Mouse (Mus musculus) embryonic facial prominence, embryonic 15.5 days (tissue): ENCODE measurements at regions not wholly inside any gene's neighbourhood (a gene's known extent, or its start where the extent isn't known, plus 50 kb on each side); places are given as distances from the start of the nearest gene placed in this dataset.
A peak's percentile ranks its signal among the peaks of the same experiment; 100 is the strongest.

Experiments
- ATAC-seq: fragments of 200-750 bp; cut with Nextera tagmentation; 2 replicates; pipeline ENCODE4 v1.8.0; 2017; ENCODE audit warnings: low read depth, moderate TSS enrichment; ENCODE audit not compliant: insufficient number of reproducible peaks, low FRiP score, low TSS enrichment
- H3K27ac ChIP-seq: fragments of 300-500 bp; sonication (generic); replicated peaks from 2 replicates; pipeline ENCODE4 v1.5.1; 2015; ENCODE audit warnings: mild to moderate bottlenecking, inconsistent platforms
- H3K27me3 ChIP-seq: fragments of 300-500 bp; sonication (generic); 2 replicates; pipeline ENCODE4 v1.6.1; 2015; ENCODE audit warnings: inconsistent platforms
- H3K36me3 ChIP-seq: fragments of 300-500 bp; sonication (generic); 2 replicates; pipeline ENCODE4 v1.6.1; 2015; ENCODE audit warnings: mild to moderate bottlenecking, inconsistent platforms
- H3K4me1 ChIP-seq: fragments of 300-500 bp; sonication (generic); 2 replicates; pipeline ENCODE4 v1.6.1; 2015; ENCODE audit warnings: inconsistent platforms
- H3K4me2 ChIP-seq: fragments of 300-500 bp; sonication (generic); replicated peaks from 2 replicates; pipeline ENCODE4 v1.6.1; 2015; ENCODE audit warnings: mild to moderate bottlenecking, inconsistent platforms
- H3K4me3 ChIP-seq: fragments of 300-500 bp; sonication (generic); replicated peaks from 2 replicates; pipeline ENCODE4 v1.5.1; 2015; ENCODE audit warnings: mild to moderate bottlenecking, inconsistent platforms
- H3K9ac ChIP-seq: fragments of 300-500 bp; sonication (generic); 2 replicates; pipeline ENCODE4 v1.6.1; 2015; ENCODE audit warnings: inconsistent platforms
- H3K9me3 ChIP-seq: fragments of 300-500 bp; sonication (generic); replicated peaks from 2 replicates; pipeline ENCODE4 v1.6.1; 2016; ENCODE audit warnings: inconsistent platforms
- WGBS: fragments of 180-500 bp; shearing (Covaris S2); methylation state at CpG from one replicate; pipeline ENCODE4 v1.1.7; 2015; 5-methylcytosine and 5-hydroxymethylcytosine counted together

DNA sequence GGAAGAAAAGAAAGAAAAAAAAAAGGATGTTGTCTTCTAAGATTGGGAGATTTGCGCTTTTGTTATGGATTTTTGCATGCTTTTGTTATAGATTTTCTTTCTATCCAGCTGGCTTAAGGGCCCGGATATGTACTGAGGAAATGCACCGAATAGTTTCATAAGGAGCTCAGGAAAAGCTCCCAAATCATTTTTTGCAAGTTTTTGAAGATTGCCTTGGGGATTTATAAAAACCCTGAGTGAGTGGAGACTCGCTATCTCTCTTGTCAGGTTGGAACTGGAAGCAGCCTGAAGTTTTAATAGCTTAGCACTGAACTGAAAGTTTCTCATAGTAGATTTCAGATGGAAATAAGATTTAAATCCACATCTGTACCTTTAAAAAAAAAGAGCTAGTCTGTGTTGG, 188.0 kb upstream of the Prickle1 start:
- ATAC-seq = no peak
- 0 out of 2 replicates have a peak overlapping the region, but pooled peaks have one; percentile 36 for H3K27ac ChIP-seq

DNA sequence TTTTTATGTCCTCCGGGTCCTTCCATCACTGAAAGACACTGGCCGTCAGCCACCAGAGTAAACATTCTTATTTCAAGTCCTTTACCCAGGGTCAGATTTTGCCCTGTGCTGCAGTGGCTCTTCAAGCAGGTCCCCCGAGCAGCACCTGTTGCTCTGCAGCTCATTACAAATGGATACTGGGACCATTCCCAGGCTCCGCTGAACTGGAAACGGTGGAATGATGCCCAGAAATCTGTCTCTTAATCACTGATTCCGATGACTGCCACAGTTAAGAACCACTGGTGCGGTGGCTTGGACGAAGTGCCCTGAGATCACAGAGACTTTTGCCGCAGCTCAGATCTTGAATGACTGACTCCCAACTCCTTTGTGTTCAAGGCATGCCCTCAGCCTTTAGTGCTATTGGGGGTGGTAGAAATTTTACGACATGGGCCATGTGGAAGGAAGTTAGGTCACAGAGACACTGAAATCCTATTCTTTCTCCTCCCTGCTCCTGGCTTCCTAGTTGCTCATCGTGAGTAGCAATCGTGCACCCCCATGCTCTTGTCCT, 179.6 kb upstream of the Prickle1 start:
- no peaks in the 10 kb centered on the region for H3K27me3 ChIP-seq
- no peak overlapping the region for H3K4me2 ChIP-seq
- no peak overlapping the region for H3K9ac ChIP-seq
- peaks cover 3% of the 10 kb centered on the region; the same call in 1 of the 2 replicates for H3K4me1 ChIP-seq
- H3K36me3 ChIP-seq = no peaks in the 10 kb centered on the region
- 77% methylated on average over 12 of the region's 12 CpGs for WGBS
- ATAC-seq = no peak
- no peak overlapping the region for H3K27ac ChIP-seq
- H3K9me3 ChIP-seq = no peaks in the 10 kb centered on the region
- no peak overlapping the region for H3K4me3 ChIP-seq

More for the DNA sequence above, 188.0 kb upstream of the Prickle1 start:
- H3K9me3 ChIP-seq = no peaks in the 10 kb centered on the region
- no peaks in the 10 kb centered on the region for H3K36me3 ChIP-seq
- no peaks in the 10 kb centered on the region for H3K27me3 ChIP-seq
- peaks cover 20% of the 10 kb centered on the region; the same call in 1 of the 2 replicates for H3K4me1 ChIP-seq
- H3K9ac ChIP-seq = no peak overlapping the region
- 51% methylated on average over 4 of the region's 4 CpGs for WGBS
- H3K4me3 ChIP-seq = no peak overlapping the region
- no peak overlapping the region for H3K4me2 ChIP-seq

DNA sequence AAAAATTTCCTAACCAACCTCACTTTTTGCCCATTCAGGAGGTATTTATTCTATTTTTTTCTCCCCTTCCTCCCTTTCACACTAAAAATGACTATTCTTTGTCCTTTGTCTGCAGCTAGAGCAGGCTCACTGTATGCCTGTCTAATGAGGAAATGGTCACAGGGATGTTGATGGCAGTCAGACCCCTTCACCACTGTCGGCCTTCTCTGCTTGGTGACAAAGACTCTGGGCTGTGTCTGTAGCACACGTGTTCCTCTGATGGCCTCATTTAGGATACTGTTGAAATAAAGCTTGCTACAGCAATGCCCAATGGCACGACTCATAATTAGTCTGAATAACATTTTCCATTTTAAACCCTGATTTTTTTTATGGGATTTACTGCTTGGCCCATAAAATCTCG, 178.6 kb upstream of the Prickle1 start:
- H3K36me3 ChIP-seq = no peaks in the 10 kb centered on the region
- no peak overlapping the region for H3K4me2 ChIP-seq
- peaks cover 3% of the 10 kb centered on the region; the same call in 1 of the 2 replicates for H3K4me1 ChIP-seq
- no peak overlapping the region for H3K4me3 ChIP-seq
- H3K27me3 ChIP-seq = no peaks in the 10 kb centered on the region
- 55% methylated on average over 4 of the region's 4 CpGs for WGBS
- H3K9me3 ChIP-seq = no peaks in the 10 kb centered on the region
- H3K27ac ChIP-seq = no peak overlapping the region
- no peak overlapping the region for H3K9ac ChIP-seq
- no peak for ATAC-seq

DNA sequence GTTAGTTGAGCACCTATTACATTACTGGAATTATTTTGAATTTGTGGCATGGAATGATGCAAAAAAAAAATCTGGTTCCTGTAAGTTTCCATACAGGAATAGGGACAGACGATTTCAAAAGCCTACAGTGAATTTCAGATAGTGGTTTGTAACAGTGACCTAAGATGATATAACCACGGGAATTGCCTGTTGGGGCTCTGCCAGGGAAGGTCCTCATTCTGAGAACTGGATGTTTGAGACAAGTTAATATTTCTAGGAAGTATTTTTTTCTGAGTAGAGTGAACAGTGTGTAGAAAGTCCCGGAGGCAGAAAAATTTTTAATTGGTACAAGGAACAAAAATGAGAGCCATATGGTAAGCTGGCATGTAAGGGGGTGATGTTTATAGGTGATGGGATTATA, 171.3 kb upstream of the Prickle1 start:
- ATAC-seq = no peak
- H3K9ac ChIP-seq = no peak overlapping the region
- H3K36me3 ChIP-seq = no peaks in the 10 kb centered on the region
- no peaks in the 10 kb centered on the region for H3K9me3 ChIP-seq
- no peaks in the 10 kb centered on the region for H3K27me3 ChIP-seq
- WGBS = 54% methylated on average over 3 of the region's 3 CpGs
- no peak overlapping the region for H3K27ac ChIP-seq
- no peak overlapping the region for H3K4me3 ChIP-seq
- H3K4me2 ChIP-seq = no peak overlapping the region
- H3K4me1 ChIP-seq = peaks cover 3% of the 10 kb centered on the region; the same call in 1 of the 2 replicates

DNA sequence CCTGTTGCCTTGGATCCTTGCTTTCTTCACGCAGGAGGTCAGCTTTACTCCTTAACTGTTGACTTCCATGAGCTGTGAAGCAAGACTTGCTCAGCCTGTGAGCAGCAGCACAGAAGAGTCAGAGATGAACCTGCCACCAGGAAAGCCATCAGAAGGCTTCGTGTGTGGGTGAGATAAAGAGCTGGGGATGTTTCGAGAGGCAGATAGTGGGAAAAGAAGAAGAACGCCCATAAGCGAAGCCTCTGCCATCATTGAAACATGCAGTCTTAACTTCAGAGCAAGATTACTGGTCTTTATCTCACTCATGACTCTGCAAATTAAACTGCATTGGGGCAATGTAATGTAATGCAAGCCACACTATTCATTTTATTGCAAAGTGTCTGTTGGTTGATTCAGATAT, 167.4 kb upstream of the Prickle1 start:
- Histone ChIP-seq H3K27me3 (no peaks in the 10 kb centered on the region), H3K4me1 (peaks cover 3% of the 10 kb centered on the region; the same call in 1 of the 2 replicates), H3K4me3 (no peak overlapping the region), H3K9ac (no peak overlapping the region), H3K27ac (no peak overlapping the region), H3K36me3 (no peaks in the 10 kb centered on the region), H3K4me2 (no peak overlapping the region), H3K9me3 (no peaks in the 10 kb centered on the region)
- ATAC-seq = no peak
- WGBS = 90% methylated on average over 5 of the region's 5 CpGs

DNA sequence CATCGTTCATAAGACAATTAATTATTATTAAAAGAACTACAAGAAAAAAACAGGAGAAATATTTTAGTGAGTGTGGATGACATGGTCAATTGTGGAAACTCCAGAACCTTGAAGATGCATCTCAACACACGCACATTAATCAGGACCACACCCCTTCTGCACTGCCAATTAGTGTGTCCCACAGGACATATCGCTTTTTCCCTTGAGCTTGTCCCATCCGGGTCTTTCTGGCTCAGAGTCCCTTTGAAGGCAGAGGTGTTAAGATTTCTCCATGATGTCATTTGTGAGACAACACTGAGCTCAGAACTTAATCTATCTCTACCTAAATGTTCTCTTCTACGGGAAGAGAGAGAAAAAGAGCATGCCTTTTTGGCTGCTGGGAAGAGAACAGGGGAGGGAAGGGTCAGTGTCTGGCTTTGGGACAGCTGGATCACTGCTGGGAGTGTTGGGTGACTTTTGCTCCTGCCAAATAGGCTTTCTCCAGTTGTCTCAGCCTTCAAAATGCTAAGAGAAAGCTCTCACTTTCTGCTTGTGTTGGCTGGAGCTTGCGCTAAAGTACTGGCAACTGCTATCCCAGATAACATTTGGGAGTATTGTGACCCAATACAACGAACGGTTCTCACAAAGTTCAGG, 162.6 kb upstream of the Prickle1 start:
- Histone ChIP-seq H3K27ac (no peak overlapping the region), H3K27me3 (no peaks in the 10 kb centered on the region), H3K4me3 (no peak overlapping the region), H3K4me2 (no peak overlapping the region), H3K4me1 (no peaks in the 10 kb centered on the region), H3K9ac (no peak overlapping the region), H3K36me3 (no peaks in the 10 kb centered on the region), H3K9me3 (no peaks in the 10 kb centered on the region)
- ATAC-seq = no peak
- 68% methylated on average over 8 of the region's 8 CpGs for WGBS

DNA sequence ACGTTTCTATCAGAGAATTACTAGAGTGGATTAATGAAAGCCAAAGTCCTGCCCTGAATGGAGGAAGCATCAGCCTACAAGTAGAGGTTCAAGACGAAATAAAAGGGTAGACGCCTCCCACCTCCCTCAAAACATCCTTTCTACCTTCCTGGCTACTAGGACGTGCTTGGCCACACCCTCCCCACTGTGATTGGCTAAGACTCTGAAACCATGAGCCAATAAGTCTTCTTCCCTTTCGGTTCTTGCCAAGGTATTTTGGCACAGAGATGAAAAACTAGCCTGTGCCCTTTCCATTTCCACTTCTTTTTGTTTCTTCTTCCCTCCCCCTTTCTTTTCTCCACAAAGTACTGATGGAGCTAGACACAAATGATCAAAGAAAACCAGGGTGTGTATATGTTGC, 160.3 kb upstream of the Prickle1 start:
- H3K27me3 ChIP-seq = no peaks in the 10 kb centered on the region
- no peaks in the 10 kb centered on the region for H3K36me3 ChIP-seq
- H3K9ac ChIP-seq = no peak overlapping the region
- H3K4me3 ChIP-seq = no peak overlapping the region
- ATAC-seq = no peak
- no peak overlapping the region for H3K27ac ChIP-seq
- no peak overlapping the region for H3K4me2 ChIP-seq
- peaks cover under 1% of the 10 kb centered on the region; the same call in 1 of the 2 replicates for H3K4me1 ChIP-seq
- no peaks in the 10 kb centered on the region for H3K9me3 ChIP-seq
- 70% methylated on average over 5 of the region's 5 CpGs for WGBS

DNA sequence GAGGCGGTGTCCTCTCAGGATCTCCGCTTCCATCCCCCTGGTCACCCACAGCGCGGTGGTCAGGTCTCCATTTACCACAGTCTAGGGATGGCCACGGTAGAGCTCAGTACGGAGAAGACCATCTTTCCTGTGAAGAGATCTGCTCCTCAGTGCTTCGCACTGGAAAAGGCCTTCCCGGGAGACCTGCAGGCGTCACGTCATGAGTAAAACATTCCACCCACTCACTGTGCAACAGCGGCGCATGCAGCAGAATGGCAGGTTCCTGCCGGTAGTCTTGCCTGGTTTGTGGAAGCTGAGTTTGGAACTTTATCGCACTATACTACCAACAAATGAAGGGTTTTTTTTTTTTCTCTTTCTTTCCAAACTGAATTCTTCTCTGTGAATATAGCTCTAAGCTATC, 156.1 kb upstream of the Prickle1 start:
- Histone ChIP-seq H3K9me3 (no peaks in the 10 kb centered on the region), H3K4me1 (peaks cover 3% of the 10 kb centered on the region), H3K27ac (peak overlapping the region; percentile 36; the same call in 1 of the 2 replicates), H3K36me3 (no peaks in the 10 kb centered on the region), H3K4me3 (no peak overlapping the region), H3K27me3 (no peaks in the 10 kb centered on the region), H3K4me2 (no peak overlapping the region; the same call in 1 of the 2 replicates), H3K9ac (no peak overlapping the region)
- no peak for ATAC-seq
- WGBS = 59% methylated on average over 14 of the region's 14 CpGs

DNA sequence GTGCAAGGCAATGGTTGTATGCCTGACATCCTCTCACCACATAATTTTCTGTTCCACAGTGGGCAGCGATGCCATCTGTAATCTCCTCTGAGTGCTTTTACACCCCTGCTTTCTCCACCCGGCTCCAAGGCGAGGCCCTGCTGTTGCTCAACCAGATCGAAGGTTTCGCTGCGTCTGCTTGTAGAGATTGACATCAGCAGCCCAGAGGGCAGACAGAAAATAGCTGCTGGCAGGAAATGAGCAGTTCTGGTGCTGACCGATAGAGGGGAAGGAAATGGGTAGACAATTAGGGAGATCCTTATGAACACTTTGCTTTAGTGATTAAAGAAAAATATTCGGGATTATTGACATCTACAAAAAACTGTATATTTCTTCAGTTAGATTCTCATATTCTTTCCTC, 155.3 kb upstream of the Prickle1 start:
- 15% methylated on average over 8 of the region's 8 CpGs for WGBS
- Histone ChIP-seq H3K9me3 (no peaks in the 10 kb centered on the region), H3K27me3 (no peaks in the 10 kb centered on the region), H3K4me1 (peaks cover 3% of the 10 kb centered on the region), H3K36me3 (no peaks in the 10 kb centered on the region), H3K4me3 (no peak overlapping the region), H3K4me2 (0 out of 2 replicates have a peak overlapping the region, but pooled peaks have one; percentile 10), H3K27ac (no peak overlapping the region), H3K9ac (no peak overlapping the region)
- ATAC-seq = no peak

DNA sequence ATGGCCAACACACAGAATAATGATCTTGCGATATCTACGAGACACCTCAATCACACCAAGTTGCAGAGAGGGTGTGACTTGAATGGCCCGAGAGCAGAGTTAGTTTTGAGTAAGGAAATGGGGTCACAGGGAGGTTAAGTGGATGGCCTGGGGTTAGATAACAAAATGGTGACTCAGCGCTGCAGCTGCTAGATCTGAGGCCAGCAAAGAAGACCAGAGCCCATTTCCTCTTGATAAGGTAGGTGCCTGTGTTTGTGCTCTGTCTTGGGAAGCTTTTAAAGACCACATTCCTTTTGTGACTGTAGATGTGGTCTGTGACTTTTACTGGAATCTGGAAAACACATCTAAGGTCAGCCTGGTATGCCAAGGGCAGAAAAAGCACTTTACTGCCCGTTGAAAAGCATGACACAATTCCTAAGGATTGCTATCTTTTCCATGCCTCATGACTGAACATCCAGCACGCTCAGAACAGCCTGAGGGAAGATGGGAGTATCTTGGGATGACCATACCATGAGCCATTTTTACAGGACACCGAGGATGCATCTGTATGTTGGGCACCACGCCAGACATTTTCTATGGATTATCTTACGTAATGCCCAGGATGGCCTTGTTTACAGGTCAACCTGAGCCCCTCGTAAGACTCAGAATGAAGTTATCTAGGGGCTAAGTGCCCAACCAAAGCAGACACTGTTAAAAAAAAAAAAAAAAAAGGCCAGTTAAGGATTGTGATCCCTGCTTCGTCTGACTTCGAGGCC, 148.7 kb upstream of the Prickle1 start:
- Histone ChIP-seq H3K9ac (no peak overlapping the region), H3K4me3 (no peak overlapping the region), H3K27ac (no peak overlapping the region), H3K4me2 (no peak overlapping the region), H3K27me3 (no peaks in the 10 kb centered on the region), H3K4me1 (no peaks in the 10 kb centered on the region), H3K9me3 (no peaks in the 10 kb centered on the region), H3K36me3 (no peaks in the 10 kb centered on the region)
- 45% methylated on average over 12 of the region's 12 CpGs for WGBS
- no peak for ATAC-seq

DNA sequence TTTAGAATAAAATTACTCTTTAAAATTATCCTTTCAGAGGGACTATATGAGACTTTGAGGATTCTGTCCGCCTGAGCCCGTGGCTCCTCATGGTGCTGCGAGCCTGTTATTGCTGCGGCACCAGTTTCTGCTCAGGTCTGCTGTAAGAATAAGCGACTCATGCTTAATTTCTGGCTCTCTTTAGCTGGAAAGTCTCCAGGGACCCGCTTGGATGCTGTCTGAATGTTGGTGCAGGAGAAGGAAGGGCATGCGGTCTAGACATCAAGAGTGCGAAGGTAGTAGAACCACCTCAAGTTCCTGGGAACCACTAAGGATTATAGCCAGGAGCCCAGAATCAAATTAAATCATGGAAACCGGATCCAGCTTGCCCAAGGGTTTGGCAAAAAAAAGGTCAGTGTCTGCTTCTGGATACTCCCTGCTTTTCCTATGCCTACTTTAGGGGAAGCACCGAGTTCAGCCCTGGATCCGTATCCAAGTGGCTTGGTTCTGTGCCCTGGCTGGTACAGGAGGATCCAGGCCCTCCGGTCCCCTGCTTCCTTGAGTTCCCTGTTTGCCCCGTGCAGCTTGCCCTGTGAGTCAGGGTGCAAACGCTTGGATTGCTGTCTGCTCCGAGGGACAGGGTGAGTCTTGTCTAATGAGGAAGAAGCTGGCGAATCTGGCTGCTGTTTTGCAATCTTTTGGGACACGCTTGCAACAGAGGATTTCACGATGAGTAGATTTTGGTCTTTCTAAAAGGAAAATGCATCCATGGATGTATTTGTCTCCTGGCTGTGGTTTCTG, 138.2 kb upstream of the Prickle1 start:
- peak overlapping the region; percentile 66 for H3K27ac ChIP-seq
- WGBS = 52% methylated on average over 18 of the region's 18 CpGs
- no peaks in the 10 kb centered on the region for H3K9me3 ChIP-seq
- no peaks in the 10 kb centered on the region for H3K36me3 ChIP-seq
- no peak overlapping the region for H3K9ac ChIP-seq
- peaks cover 11% of the 10 kb centered on the region for H3K4me1 ChIP-seq
- no peaks in the 10 kb centered on the region for H3K27me3 ChIP-seq
- peak overlapping the region; percentile 6; the same call in 1 of the 2 replicates for H3K4me2 ChIP-seq
- ATAC-seq = no peak
- H3K4me3 ChIP-seq = no peak overlapping the region
